Mouse (Mus musculus): ENCODE data around the gene Gm10354.
"Not testable (repeated sequence)": the region's sequence is repeated elsewhere in the genome, so short reads cannot be mapped to it uniquely, and the experiment has no call there.

Gm10354 gene

GRCm38 (mm10) chr5:14955928-14956706 lies 22.6 kb downstream of the Gm10354 start:
- DNase-seq (ENCODE audit: extremely low spot score) = not testable (repeated sequence)

DNA sequence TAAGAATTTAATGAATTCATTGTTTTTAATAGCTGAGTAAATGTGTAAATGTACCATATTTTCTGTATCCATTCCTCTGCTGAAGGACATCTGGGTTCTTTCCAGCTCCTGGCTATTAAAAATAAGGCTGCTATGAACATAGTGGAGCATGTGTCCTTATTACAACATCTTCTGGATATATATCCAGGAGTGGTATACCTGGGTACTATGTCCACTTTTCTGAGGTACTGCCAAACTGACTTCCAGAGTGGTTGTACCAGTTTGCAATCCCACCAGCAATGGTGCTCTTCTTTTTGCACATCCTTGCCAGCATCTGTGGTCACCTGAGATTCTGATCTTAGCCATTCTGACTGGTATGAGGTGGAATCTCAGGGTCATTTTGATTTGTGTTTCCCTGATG lies 25.1 kb downstream of the Gm10354 start:
- DNase-seq (ENCODE audit: extremely low spot score) = not testable (repeated sequence)

GRCm38 (mm10) chr5:14952749-14953148 lies 26.0 kb downstream of the Gm10354 start:
- DNase-seq (ENCODE audit: extremely low spot score) = not testable (repeated sequence)

DNA sequence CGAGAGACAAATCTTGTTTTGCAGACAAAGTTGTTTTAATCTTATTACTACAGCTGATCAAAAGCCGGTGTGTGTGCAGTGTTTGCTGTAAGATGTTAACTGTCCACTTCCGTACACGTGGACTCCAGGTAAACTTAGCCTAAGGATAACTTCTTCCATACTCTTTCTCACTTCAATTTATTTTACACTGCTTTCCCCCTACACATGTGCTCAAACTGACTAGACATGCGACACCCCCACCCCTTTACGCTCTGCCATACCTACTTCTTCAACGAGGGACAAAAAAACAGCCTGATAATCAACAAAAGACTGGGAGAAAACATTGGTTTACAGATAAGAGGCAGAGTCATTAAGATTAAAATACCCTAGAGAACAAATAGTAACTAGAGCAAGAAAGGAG lies 26.9 kb downstream of the Gm10354 start:
- not testable (repeated sequence) for DNase-seq (ENCODE audit: extremely low spot score)

DNA sequence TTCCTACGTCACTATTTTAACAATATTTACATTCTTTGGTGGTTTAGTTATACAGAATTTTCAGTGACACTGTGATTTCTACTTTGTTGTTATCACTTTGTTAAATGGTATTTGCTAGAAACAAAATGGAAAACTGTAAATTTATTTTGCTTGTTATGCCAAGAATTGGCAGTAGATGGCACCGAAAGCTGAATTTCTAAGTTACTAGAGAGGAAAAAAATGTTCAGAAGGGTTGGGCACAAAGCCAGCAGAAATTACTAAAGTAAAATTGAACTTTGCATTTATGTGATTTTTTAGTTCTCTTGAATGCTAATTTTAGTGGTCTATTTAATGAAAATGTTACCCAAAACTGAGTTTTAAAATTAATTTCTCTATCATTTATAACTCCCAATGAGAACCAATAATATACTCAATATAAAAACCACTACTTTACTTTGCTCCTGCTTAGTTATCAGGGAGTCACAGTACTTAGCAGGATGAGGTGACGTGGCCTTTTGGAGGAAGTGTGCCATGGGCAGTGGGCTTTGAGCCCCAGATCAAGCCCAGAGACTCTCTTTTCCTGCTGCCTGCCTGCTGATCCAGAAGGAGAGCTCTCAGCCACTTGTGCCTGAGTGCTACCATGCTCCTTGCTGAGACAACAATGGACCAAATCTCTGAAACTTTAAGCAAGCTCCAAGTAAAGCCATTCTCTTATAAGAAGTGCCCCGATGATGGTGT lies 31.1 kb downstream of the Gm10354 start:
- DNase-seq (ENCODE audit: extremely low spot score) = not testable (repeated sequence)

DNA sequence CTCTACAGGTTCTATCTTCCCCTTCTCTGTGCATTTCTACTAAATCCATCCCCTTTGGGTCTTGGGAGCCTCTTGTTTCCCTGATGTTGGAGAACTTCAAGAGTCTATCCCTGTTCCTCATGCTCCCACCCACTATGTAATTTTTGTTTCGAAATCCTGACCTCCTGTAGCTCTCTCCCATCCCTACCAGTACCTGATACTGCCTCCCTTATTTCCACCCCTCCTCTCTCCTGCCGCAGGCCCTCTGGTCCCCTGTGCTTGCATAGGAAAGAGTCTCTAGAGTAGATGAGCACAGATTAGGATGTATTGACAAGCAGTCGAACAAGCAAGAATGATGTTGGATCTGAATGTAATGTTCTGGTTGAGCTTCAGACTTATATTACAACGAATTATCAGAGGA lies 33.2 kb downstream of the Gm10354 start:
- not testable (repeated sequence) for DNase-seq (ENCODE audit: extremely low spot score)

GRCm38 (mm10) chr5:14941043-14941442 lies 37.7 kb downstream of the Gm10354 start:
- not testable (repeated sequence) for DNase-seq (ENCODE audit: extremely low spot score)

- not testable (repeated sequence) for DNase-seq (ENCODE audit: extremely low spot score)
Measured at GRCm38 (mm10) chr5:14938329-14938728, 40.4 kb downstream of the Gm10354 start, which contains the start of gene Speer4e. Gene Speer4e (minus strand): TSS chr5:14938429.

DNA sequence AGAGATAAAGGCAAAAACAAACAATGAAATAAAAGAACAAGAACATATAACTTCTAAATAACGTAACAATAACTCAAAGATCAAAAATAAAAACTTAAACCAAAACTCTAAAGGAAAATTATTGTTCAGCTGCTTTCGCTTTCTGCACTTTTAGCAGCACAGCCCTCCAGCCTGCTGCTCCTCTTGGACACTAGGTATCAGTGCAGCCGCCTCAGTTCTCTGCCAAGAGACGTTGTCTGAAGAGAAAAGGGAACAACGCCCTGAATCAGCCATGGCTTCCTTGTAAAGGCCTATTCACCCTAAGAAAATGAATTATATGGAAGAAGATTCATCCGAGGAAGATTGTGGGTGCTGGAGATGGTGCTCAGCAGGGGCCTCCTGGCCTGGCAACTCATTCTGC lies 45.0 kb downstream of the Gm10354 start:
- not testable (repeated sequence) for DNase-seq (ENCODE audit: extremely low spot score)

DNA sequence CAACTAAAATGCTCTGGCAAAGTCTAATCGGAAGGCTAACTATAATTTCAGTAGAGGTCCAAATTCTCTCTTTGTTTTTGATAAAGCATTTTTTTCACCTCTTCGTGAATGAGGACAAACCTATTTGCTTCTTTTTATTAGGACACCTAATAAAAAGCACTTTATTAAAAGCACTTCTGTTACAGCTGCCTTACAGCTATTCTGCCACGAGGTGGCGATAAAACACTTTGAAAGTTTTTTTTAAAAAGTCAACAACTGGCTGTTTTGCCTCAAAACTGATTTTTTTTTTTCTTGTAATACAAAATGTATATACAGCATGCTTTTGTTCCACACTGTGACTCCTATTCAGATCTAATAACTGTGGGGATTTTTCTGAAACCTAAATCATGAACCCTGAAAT lies 51.7 kb downstream of the Gm10354 start:
- not testable (repeated sequence) for DNase-seq (ENCODE audit: extremely low spot score)
